Mouse (Mus musculus): Measurements from ENCODE around the gene Gm21962. TPM values are rescaled to one million over a fixed set of nuclear protein-coding genes. Genes with fewer than 3 reads are reported as not detected.

The Gm21962 gene
- polyA plus RNA-seq, 1 experiment from 2014 or later: not detected

- H3K27ac ChIP-seq (ENCODE audit: low read depth, low read length): no peak overlapping the region
- no peaks in the 10 kb centered on the region for H3K36me3 ChIP-seq (ENCODE audit: control insufficient read depth, insufficient read depth, low read length)
- H3K9ac ChIP-seq (ENCODE audit: low read length): no peak overlapping the region
- no peaks in the 10 kb centered on the region for H3K27me3 ChIP-seq (ENCODE audit: control insufficient read depth, insufficient read depth, low read length)
- 60% methylated on average over 8 of the region's 8 CpGs for WGBS
- H3K4me1 ChIP-seq (replicated peaks; ENCODE audit: control insufficient read depth, insufficient read depth, low read length): no peaks in the 10 kb centered on the region
- DNase-seq (ENCODE audit: low spot score) (no peak), ATAC-seq (replicated peaks; ENCODE audit: low FRiP score) (0 out of 2 replicates have a peak, but pooled peaks have one; percentile 21)
- no peaks in the 10 kb centered on the region for H3K9me3 ChIP-seq (ENCODE audit: control insufficient read depth, low read length)
- no peak overlapping the region for H3K4me3 ChIP-seq (ENCODE audit: low read depth, low read length)
- H3K4me2 ChIP-seq (ENCODE audit: low read depth, low read length, severe bottlenecking): no peak overlapping the region
Measured at GRCm38 (mm10) chr3:137642137-137642536, 29.2 kb upstream of the Gm21962 start.

- no peaks in the 10 kb centered on the region for H3K9me3 ChIP-seq (ENCODE audit: control insufficient read depth, low read length)
- H3K4me1 ChIP-seq (replicated peaks; ENCODE audit: control insufficient read depth, insufficient read depth, low read length): no peaks in the 10 kb centered on the region
- H3K27me3 ChIP-seq (ENCODE audit: control insufficient read depth, insufficient read depth, low read length): no peaks in the 10 kb centered on the region
- H3K36me3 ChIP-seq (ENCODE audit: control insufficient read depth, insufficient read depth, low read length): no peaks in the 10 kb centered on the region
- DNase-seq (ENCODE audit: low spot score): no peak
- no peak overlapping the region for H3K9ac ChIP-seq (ENCODE audit: low read length)
- H3K4me3 ChIP-seq (ENCODE audit: low read depth, low read length): no peak overlapping the region
- H3K27ac ChIP-seq (ENCODE audit: low read depth, low read length): no peak overlapping the region
- WGBS: 67% methylated on average over 3 of the region's 3 CpGs
- no peak for ATAC-seq (replicated peaks; ENCODE audit: low FRiP score)
- no peak overlapping the region for H3K4me2 ChIP-seq (ENCODE audit: low read depth, low read length, severe bottlenecking)
Measured at GRCm38 (mm10) chr3:137642568-137642967, 28.8 kb upstream of the Gm21962 start.

GRCm38 (mm10) chr3:137644081-137644480, 27.2 kb upstream of the Gm21962 start:
- H3K27ac ChIP-seq (ENCODE audit: low read depth, low read length): no peak overlapping the region
- no peak overlapping the region for H3K4me2 ChIP-seq (ENCODE audit: low read depth, low read length, severe bottlenecking)
- DNase-seq (ENCODE audit: low spot score) (no peak), ATAC-seq (replicated peaks; ENCODE audit: low FRiP score) (no peak)
- WGBS: 96% methylated on average over 3 of the region's 3 CpGs
- no peak overlapping the region for H3K9ac ChIP-seq (ENCODE audit: low read length)
- no peaks in the 10 kb centered on the region for H3K4me1 ChIP-seq (replicated peaks; ENCODE audit: control insufficient read depth, insufficient read depth, low read length)
- no peak overlapping the region for H3K4me3 ChIP-seq (ENCODE audit: low read depth, low read length)
- H3K36me3 ChIP-seq (ENCODE audit: control insufficient read depth, insufficient read depth, low read length): no peaks in the 10 kb centered on the region
- H3K9me3 ChIP-seq (ENCODE audit: control insufficient read depth, low read length): no peaks in the 10 kb centered on the region
- H3K27me3 ChIP-seq (ENCODE audit: control insufficient read depth, insufficient read depth, low read length): no peaks in the 10 kb centered on the region

- no peaks in the 10 kb centered on the region for H3K27me3 ChIP-seq (ENCODE audit: control insufficient read depth, insufficient read depth, low read length)
- H3K9ac ChIP-seq (ENCODE audit: low read length): no peak overlapping the region
- H3K4me1 ChIP-seq (replicated peaks; ENCODE audit: control insufficient read depth, insufficient read depth, low read length): no peaks in the 10 kb centered on the region
- no peak overlapping the region for H3K27ac ChIP-seq (ENCODE audit: low read depth, low read length)
- ATAC-seq (replicated peaks; ENCODE audit: low FRiP score) (no peak), DNase-seq (ENCODE audit: low spot score) (no peak)
- H3K9me3 ChIP-seq (ENCODE audit: control insufficient read depth, low read length): no peaks in the 10 kb centered on the region
- H3K4me3 ChIP-seq (ENCODE audit: low read depth, low read length): no peak overlapping the region
- WGBS: 89% methylated on average over 6 of the region's 6 CpGs
- H3K36me3 ChIP-seq (ENCODE audit: control insufficient read depth, insufficient read depth, low read length): no peaks in the 10 kb centered on the region
- no peak overlapping the region for H3K4me2 ChIP-seq (ENCODE audit: low read depth, low read length, severe bottlenecking)
Measured at GRCm38 (mm10) chr3:137644947-137645346, 26.4 kb upstream of the Gm21962 start.

- no peak for ATAC-seq (replicated peaks; ENCODE audit: low FRiP score)
- no peak for DNase-seq (ENCODE audit: low spot score)
- H3K27ac ChIP-seq (ENCODE audit: low read depth, low read length): no peak overlapping the region
- H3K4me1 ChIP-seq (replicated peaks; ENCODE audit: control insufficient read depth, insufficient read depth, low read length): no peaks in the 10 kb centered on the region
- no peaks in the 10 kb centered on the region for H3K9me3 ChIP-seq (ENCODE audit: control insufficient read depth, low read length)
- WGBS: 85% methylated on average over 12 of the region's 12 CpGs
- no peaks in the 10 kb centered on the region for H3K36me3 ChIP-seq (ENCODE audit: control insufficient read depth, insufficient read depth, low read length)
- no peak overlapping the region for H3K9ac ChIP-seq (ENCODE audit: low read length)
- H3K4me3 ChIP-seq (ENCODE audit: low read depth, low read length): no peak overlapping the region
- H3K27me3 ChIP-seq (ENCODE audit: control insufficient read depth, insufficient read depth, low read length): no peaks in the 10 kb centered on the region
- no peak overlapping the region for H3K4me2 ChIP-seq (ENCODE audit: low read depth, low read length, severe bottlenecking)
Measured at GRCm38 (mm10) chr3:137647427-137648100, 23.8 kb upstream of the Gm21962 start.

GRCm38 (mm10) chr3:137649112-137649511, 22.2 kb upstream of the Gm21962 start:
- Histone ChIP-seq H3K4me2 (ENCODE audit: low read depth, low read length, severe bottlenecking) (no peak overlapping the region), H3K27me3 (ENCODE audit: control insufficient read depth, insufficient read depth, low read length) (no peaks in the 10 kb centered on the region), H3K27ac (ENCODE audit: low read depth, low read length) (no peak overlapping the region), H3K4me1 (replicated peaks; ENCODE audit: control insufficient read depth, insufficient read depth, low read length) (no peaks in the 10 kb centered on the region), H3K9me3 (ENCODE audit: control insufficient read depth, low read length) (no peaks in the 10 kb centered on the region), H3K4me3 (ENCODE audit: low read depth, low read length) (no peak overlapping the region), H3K9ac (ENCODE audit: low read length) (no peak overlapping the region), H3K36me3 (ENCODE audit: control insufficient read depth, insufficient read depth, low read length) (no peaks in the 10 kb centered on the region)
- DNase-seq (ENCODE audit: low spot score) (no peak), ATAC-seq (replicated peaks; ENCODE audit: low FRiP score) (no peak)
- 67% methylated on average over 5 of the region's 5 CpGs for WGBS

- DNase-seq (ENCODE audit: low spot score) (no peak), ATAC-seq (replicated peaks; ENCODE audit: low FRiP score) (no peak)
- Histone ChIP-seq H3K36me3 (ENCODE audit: control insufficient read depth, insufficient read depth, low read length) (no peaks in the 10 kb centered on the region), H3K9ac (ENCODE audit: low read length) (no peak overlapping the region), H3K9me3 (ENCODE audit: control insufficient read depth, low read length) (no peaks in the 10 kb centered on the region), H3K27me3 (ENCODE audit: control insufficient read depth, insufficient read depth, low read length) (no peaks in the 10 kb centered on the region), H3K27ac (ENCODE audit: low read depth, low read length) (no peak overlapping the region), H3K4me2 (ENCODE audit: low read depth, low read length, severe bottlenecking) (no peak overlapping the region), H3K4me1 (replicated peaks; ENCODE audit: control insufficient read depth, insufficient read depth, low read length) (no peaks in the 10 kb centered on the region), H3K4me3 (ENCODE audit: low read depth, low read length) (no peak overlapping the region)
- 91% methylated on average over 2 of the region's 2 CpGs for WGBS
Measured at GRCm38 (mm10) chr3:137652853-137653252, 18.5 kb upstream of the Gm21962 start.

- 24% methylated on average over 3 of the region's 3 CpGs for WGBS
- ATAC-seq (replicated peaks; ENCODE audit: low FRiP score): no peak
- H3K9me3 ChIP-seq (ENCODE audit: control insufficient read depth, low read length): no peaks in the 10 kb centered on the region
- H3K27ac ChIP-seq (ENCODE audit: low read depth, low read length): peak overlapping the region; percentile 46; the same call in 1 of the 2 replicates
- H3K36me3 ChIP-seq (ENCODE audit: control insufficient read depth, insufficient read depth, low read length): no peaks in the 10 kb centered on the region
- DNase-seq (ENCODE audit: low spot score): peak; percentile 46
- H3K4me3 ChIP-seq (ENCODE audit: low read depth, low read length): no peak overlapping the region
- H3K4me2 ChIP-seq (ENCODE audit: low read depth, low read length, severe bottlenecking): no peak overlapping the region
- no peak overlapping the region; the same call in 1 of the 2 replicates for H3K9ac ChIP-seq (ENCODE audit: low read length)
- H3K27me3 ChIP-seq (ENCODE audit: control insufficient read depth, insufficient read depth, low read length): no peaks in the 10 kb centered on the region
- peaks cover 2% of the 10 kb centered on the region; the same call in 1 of the 2 replicates for H3K4me1 ChIP-seq (replicated peaks; ENCODE audit: control insufficient read depth, insufficient read depth, low read length)
Measured at GRCm38 (mm10) chr3:137680923-137681322, 9.6 kb downstream of the Gm21962 start.
